Mouse (Mus musculus) cerebral cortex, adult 2 months (tissue): ENCODE results near the gene Mcub.

ENCODE experiments used
- WGBS: fragments of 180-500 bp; shearing (Covaris S2); methylation state at CpG from one replicate; pipeline ENCODE4 v1.1.7; 2018; 5-methylcytosine and 5-hydroxymethylcytosine counted together

The Mcub gene

DNA sequence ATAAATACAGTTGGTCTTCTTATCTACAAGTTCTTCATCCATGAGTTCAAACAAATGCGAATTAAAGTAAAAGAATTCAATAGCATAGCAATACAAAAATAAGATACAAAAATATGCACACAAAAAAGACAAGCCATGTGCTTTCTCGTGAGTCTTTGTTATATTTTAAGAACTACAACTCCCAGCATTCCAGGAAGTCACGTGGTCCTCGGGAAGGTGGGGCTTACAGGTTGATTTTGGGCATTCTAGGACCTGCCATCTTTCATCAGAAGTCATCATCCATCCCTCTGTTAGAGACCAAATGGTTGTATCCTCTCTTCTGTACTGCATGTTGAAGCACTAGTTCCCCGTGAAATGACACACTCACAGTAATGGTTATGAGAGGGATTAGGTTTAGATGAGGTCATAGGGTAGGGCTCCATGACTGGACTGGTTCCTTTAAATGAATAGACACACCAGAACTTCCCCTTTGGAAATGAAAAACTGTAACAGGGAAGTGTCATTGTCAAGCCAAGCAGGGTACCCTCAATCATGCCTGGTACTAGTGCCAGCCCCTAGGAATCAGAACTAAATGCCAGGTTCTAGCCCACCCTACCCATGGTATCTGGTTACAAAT, 20.7 kb downstream of the Mcub start:
- 80% methylated on average over 5 of the region's 5 CpGs for WGBS

DNA sequence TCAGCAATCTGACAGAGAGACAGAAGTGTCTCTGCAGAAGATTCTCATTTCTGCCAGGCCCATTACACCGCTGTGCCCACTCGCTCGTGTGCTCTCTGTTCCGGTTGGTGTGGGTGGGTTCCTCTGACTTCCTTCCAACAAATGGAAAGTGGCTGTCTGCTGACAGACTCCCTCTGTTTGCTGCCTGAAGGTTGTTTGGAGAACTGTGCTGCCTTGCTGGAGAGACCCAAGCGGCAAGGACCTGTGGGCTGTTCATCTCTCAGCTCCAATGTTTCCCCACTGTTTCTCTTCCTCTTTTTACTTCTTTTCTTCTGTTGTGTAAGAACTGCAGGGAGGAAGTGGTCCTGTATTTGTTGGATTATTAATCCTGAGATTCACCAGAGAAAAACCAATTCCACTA, 21.6 kb downstream of the Mcub start:
- 49% methylated on average over 5 of the region's 5 CpGs for WGBS

DNA sequence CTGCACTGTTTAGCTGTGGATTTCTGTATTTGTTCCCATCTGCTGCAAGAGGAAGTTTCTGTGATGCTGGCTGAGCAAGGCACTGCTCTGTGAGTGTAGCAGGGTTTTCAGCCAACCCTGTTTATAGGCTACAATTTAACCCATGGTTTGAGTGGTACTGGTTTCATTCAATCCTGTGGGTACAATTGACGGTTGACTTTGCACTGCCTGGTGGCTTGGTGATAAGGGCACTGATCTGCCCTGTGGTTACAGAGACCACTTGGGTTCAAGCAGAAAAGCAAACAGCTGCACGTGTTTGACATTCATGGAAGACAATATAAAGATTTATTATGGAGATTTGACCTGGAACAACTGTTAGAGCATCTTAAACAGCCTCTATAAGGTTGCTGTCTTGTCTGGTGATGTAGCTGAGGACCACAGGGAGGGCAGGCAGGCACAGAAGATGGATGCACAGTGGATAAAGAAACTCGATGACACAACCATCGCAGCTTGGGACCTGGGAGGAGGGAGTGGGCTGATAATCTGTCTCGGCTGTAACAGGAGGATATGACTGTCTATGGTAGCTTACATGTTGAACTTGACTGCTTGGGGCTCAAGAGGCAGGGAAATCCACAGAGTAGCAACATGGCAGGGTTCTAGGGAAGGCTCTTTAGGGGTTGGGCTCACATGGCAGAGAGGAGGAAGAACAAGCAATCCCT, 23.6 kb downstream of the Mcub start:
- 87% methylated on average over 5 of the region's 5 CpGs for WGBS

DNA sequence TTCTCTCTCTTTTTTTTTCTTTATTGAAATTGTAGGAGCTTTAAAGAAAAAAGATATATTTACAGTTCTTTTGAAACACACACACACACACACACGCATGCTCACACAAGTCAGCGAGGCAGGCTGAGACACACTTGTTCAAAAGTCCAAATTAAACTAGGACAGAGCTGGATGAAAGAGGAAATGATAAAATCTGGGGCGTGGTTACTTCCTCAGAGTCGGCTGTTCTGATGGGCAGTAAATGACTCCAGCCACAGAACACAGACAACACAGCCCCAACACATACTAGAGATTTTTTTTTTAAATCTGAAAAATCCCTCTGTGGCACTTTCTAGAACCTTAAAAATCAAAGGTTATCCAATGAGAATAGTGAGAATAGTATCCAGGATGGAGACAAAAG, 26.2 kb downstream of the Mcub start:
- WGBS: 71% methylated on average over 4 of the region's 4 CpGs

DNA sequence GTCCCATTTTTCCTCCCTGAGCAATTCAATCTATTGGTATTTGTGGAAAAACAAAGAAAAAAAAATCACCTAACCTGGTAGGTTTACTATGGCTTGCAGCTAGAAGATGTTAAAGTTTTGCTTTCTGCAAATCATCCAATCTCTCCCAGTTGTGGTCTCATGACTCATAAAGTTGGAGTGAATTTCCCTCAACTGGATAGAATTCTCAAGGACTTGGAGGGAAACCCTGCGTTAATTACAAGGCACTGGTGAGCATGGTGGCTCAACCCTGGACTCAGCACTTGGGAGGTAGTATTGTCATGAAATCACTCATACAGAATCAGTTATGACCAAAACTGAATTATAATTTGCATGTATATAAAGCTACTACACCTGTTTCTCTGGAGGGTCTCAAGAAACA, 28.7 kb downstream of the Mcub start:
- 77% methylated on average over 1 of the region's 1 CpGs for WGBS

DNA sequence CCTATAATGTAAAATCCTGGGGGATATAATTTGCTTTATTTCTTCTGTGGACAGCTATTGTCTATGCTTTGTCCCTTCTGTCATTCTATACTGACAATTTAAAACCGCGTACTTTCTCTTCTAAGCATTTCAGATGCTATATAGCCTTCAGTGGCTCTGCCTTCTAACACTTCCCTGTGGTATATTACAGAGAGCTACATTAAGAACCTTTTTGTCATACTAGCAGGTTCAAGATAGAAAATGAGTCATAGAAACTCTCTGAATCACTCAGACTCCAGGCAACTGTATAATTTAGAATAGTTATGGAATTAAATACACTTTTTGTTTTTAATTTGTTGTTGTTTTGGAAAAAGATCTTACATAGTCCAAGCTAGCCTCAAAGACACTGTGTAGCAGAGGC, 29.2 kb downstream of the Mcub start:
- WGBS: 55% methylated on average over 2 of the region's 2 CpGs

DNA sequence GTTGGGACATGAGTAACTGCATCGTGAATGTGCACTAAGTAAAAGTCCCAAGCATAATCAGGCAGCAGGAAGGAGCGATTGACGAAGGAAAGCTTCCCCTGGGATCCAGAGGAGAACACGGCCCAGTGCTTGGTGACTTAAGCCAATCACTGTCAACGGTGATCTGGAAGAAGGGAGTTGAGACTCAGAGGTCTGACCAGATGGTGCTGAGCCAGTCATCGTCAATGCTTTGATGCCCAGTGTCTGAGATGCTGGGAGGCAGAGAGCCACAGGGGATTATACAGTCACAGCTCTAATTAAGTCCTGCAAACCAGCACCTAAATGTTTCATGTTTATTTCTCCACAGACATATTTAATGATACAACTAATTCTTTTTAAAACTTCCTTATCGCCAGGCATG, 30.9 kb downstream of the Mcub start:
- WGBS: 71% methylated on average over 7 of the region's 7 CpGs

DNA sequence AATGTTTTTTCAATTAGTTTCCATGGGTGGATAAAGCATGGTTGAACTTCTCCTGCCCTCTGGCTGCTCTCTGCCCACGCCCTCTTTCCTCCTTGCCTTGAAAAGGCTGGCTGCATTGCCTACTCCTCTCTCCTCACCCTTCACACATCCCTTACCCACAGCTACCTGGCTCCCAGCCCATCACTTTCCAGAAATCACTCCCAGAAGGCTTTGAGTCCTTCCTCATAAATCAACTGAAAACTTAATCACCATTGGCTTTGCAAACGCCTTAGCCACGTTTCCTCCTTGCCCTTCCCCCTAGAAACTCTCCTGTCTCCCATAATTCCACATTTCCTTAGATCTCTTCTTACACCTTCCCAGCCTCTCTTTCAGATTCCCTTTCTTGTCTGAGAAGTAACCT, 32.2 kb downstream of the Mcub start:
- 67% methylated on average over 3 of the region's 3 CpGs for WGBS

DNA sequence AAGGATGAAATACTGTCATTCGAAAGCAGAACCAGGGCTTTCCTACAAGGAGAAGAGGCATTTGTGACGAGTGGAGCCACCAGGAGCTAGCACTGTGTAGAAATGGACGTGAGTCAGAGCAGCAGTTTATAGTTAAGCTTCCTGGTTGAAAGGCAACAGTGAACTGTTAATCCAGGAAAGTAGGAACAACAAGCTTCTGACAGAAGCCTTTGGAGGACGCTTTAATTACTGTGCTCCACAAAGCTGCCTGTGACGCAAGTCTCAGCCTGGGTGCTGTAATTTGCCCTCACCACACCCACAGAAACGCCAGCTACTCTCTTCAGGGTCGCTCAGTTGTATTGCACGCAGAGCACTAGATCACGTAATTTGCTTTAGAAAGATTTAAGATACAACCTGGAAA, 33.4 kb downstream of the Mcub start:
- 29% methylated on average over 9 of the region's 9 CpGs for WGBS

DNA sequence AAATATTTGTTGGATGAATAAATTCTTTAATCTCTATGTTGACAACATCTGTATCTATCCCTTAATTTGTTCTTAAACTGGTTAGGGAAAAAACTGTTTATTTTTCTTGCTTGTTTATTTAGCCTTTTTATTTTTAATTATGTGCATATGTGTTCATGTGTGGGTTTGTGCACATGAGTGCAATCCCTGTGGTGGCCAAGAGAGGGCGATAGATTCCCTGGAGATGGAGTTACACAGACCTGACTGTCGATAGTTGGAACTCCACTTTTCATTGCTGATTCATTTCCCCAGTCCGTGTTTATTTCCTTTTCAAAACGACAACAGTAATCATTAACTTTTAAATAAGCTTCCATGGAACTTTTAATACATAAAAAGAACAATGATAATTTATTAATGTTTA, 37.6 kb downstream of the Mcub start:
- WGBS: 49% methylated on average over 4 of the region's 4 CpGs

DNA sequence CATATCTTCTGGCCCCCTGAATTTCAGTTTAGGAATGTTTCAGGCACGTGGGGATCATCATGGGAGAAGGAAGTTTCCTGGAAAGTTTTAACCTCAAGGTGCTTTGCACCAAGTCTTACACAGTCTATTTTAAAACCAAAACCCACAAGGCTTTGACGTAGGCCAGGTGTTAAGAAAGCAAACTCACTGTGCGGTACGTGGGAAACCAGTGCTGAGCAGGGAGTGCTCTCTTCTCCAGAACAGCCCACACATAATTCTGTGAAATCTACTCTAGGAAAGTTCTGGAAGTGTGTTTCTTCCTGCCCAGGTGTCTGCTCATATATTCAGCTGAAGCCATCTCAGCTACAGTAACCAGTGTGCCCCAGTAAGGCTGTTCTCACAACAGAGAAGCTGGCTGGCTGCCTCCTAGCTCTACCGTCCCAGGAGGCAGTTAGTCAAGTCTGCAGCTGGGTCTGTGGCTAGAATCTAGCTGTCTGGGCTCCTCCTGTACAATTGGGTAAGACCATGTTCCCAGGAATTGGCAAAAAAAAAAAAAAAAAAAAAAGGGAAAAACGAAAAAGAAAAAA, 39.7 kb downstream of the Mcub start:
- WGBS: 43% methylated on average over 6 of the region's 6 CpGs

DNA sequence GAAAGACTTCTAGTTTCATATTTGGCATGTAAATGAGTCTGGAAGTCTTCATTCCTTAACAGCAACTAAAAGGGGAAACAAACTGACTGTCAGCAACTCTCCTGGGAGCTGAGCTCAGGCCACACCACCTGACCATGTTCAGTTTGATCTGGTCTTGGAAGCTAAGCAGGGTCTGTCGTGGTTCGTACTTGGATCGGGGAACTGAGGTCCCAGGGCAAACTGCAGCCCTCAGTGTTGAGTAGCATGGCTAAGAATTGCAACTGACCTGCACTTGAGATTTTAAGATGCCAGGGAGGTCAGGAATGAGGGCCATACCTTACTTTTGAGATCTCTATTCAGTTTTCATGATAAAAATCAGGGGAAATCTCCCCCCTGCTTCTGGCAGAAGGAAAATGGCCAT, 44.1 kb downstream of the Mcub start:
- WGBS: 88% methylated on average over 3 of the region's 3 CpGs

DNA sequence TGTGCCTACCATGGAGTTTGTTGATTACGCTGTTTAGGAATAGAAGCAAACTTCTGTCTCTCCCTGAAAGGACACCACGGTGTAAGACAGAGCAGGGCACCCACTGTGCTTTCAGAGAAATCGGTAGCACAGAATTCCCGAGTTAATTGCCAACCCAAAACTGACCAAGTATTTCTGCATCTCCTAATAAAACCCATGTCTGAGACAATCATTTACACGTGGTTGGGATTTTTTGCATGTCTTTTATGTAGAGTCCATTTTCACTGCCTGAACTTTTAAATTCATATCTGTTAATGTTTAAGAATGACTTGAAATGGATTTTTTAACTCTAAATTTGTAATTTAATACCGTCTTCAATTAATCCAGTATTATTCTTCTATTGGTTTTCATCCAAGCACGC, 46.4 kb downstream of the Mcub start:
- 93% methylated on average over 7 of the region's 7 CpGs for WGBS

DNA sequence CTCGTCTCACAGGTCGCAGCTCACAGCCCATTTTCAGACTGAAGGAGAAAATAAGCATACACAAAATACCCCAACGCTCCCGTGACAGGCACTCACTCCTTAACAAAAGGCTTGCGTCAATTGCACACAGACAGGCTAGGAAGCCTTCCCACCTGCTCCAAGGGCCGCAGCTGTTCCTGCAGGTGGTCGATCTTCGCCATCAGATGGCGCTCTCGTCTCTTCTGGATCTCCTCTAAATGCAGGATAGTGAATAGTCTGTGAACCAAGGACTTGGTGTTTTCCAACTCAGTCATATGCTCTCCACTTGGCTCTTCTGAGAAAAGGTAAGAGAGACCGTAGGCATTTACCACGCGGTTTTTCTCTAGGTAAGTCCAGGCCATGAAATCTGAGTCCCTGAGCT, 51.6 kb downstream of the Mcub start:
- 11% methylated on average over 13 of the region's 13 CpGs for WGBS

DNA sequence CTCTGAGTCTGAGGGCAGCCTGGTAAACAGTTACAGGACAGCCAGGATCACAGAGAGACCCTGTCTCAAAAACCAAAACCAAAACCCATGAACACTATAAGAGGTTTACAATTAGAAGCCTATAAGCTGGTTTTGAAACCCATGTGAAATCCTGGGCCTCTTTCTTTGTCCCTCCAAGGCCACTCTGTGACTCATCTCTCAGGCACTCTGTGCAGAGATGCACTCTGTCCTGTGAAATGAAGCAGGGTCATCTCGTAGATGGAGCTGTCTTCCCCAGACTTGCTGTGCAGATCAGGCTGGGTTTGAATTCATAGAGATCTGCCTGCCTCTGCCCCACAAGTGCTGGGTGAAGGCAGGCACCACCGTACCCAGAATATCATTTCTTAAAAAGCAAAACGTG, 52.6 kb downstream of the Mcub start:
- WGBS: 86% methylated on average over 3 of the region's 3 CpGs

DNA sequence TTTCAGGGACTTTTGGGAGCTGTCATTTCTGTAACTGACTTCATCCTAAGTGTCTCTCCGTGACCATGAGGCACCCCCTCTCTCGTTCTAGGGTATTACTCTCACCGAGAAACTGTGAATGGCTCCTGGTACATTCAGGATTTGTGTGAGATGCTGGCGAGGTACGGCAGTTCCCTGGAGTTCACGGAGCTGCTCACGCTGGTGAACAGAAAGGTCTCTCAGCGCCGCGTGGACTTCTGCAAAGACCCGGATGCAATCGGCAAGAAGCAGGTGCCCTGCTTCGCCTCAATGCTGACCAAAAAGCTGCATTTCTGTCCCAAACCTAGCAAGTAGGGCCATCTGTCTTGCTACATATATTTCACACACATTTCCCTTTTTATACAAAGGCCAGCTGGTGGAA, 56.8 kb downstream of the Mcub start:
- WGBS: 86% methylated on average over 13 of the region's 13 CpGs

DNA sequence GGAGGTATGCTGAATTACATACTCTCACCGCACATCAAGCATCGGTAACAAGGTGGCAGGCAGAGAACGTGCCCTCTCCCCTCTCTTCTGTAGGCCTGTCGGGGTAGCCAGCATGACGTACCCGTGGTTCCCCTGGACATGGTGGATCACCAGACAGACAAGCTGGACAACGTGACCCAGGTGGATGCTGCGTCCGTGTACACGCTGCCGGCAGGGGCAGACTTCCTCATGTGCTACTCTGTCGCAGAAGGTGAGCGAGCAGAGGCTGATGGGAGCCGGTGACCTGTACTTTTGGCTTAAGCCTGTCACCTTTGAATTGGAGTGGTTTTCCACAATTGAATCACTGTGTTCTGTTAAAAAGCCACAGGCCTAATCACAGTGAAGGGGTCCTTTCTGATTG, 58.0 kb downstream of the Mcub start:
- 94% methylated on average over 14 of the region's 14 CpGs for WGBS

DNA sequence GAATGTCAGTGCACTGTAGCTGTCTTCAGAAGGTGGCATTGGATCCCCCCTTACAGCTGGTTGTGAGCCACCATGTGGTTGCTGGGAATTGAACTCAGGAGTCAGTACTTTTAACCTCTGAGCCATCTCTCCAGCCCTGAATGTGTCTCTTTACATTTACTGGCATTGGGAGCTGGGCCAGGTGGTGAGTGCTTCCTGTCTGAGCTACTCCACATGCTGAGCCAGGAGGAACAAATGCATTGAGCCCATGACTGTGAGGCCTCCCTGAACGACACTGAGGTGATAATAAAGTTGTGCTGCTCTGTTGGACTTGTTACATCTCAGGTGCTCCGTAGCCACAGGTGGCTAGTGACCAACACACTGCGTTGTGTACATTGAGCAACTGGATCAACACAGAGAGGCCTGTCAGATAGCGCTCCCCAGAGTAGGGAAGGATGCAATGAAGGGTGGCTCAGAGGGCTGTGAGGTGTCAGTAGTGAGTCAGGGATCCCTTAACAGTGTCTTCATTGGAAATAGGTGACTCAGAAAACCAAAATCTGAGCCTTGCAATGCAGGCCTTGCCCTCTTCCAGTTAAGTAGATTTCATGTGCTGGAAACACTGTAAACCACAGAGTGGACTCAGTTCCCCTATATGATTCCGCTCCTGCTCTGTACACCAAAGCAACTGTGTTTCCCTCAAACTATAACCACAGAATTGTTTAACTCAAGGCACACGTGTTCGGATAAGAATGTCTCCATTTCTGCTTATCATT, 65.4 kb downstream of the Mcub start:
- WGBS: 90% methylated on average over 7 of the region's 7 CpGs

DNA sequence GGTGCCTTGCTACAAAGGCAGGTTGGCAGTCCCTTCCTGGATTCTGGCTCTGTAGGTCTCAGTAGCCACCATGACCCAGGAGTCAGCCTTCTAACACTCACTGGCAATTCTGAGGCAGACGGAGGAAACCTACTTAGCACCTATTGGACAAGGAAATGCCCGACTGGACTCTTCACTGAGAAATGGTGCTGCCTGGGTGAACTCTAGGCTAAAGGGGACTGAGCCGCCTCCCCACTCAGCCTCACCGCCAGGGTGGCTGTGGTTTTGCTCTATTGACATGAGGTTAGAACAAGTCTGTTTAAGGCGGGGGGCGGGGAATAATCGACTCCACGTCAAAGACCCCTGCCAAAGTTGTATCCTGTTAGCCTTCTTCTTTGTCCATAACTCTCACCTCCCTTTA, 66.1 kb downstream of the Mcub start:
- 88% methylated on average over 8 of the region's 8 CpGs for WGBS

DNA sequence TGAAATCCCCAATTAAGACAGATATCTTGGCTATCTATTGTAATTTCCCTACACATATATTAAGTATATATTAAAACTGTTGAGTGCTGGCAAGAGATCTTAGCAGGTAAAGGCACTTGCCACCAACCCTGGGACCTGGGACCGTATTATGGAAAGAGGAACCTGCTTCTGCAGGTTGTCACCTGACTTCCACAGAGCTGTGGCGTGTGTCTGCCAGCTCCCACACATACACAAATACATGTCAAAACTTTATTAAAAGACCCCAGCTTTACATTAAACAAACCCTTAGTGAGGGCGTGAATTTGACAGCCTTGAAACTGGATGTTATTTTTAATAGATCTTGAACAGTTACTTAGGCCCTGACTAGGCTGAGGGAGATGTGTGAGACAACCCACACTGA, 66.6 kb downstream of the Mcub start:
- 70% methylated on average over 3 of the region's 3 CpGs for WGBS

DNA sequence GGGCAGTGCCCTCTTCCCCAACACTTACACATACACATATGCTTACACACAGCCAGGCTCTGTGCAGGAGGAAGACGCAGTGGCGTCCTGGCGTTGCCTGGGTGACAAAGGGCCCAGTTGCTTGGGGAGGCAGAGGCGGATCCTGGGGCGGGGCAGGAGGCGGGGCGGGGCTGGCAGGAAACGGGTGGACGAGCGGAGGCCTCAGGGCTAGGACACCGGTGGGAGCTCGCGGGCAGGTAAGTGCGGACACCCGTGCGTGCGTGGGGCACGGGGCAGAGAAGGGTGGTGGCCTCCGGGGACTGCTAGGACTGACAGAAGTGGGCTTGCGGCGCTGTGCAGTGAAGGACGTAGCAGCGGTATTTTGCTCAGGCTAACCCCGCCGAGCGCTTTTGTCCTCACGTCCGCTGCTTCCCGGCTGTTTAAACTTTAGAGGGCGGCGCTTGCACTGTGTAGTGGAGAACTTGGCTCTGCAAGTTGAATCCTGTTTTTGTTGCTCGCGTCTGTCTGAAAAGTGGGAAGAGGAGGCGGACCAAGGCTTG, 68.7 kb downstream of the Mcub start, which contains the start of gene Casp6:
Casp6 (plus strand) TSS at position 155 of the 539 bp plus-strand sequence.
- under 1% methylated on average over 34 of the region's 34 CpGs for WGBS

DNA sequence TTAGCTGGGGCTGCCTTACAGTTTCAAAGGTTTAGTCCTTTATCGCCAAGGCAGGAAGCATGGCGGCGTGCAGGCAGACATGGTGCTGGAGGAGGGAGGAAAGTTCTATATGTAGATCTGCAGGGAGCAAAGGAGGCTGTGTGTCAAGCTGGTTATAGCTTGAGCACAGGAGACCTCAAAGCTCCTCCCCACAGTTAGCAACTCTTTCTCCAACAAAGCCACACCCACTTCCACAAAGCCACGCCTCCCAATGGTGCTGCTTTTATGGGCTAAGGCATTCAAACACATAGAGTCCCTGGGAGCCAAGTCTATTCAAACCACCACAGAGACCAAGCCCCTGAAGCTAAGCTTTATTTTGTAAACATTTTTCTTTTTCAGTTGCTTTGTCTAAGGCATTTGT, 71.1 kb downstream of the Mcub start:
- WGBS: 74% methylated on average over 4 of the region's 4 CpGs

DNA sequence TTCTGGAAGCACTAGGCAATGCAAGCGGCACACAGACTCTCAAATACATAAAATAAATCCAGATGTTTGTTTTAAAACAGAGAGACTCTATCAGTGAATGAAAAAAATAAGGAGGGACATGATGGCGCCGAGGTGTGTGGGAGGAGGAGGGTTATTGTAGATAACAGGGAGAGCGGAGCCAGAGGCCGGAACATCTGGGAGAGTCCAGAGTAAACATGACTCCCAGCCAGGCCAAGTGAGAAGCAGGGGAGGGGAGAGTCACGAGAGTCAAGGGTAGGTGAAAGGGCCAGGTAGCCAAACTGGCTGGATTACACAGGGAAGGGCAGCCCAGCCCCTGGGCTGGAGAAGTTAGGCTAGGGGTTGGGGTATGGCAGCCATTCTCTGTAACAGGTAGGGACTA, 73.4 kb downstream of the Mcub start:
- WGBS: 91% methylated on average over 6 of the region's 6 CpGs
